Mouse (Mus musculus): Measurements from ENCODE around the gene Mbtd1. TPM values are rescaled to one million over a fixed set of nuclear protein-coding genes. Genes with fewer than 3 reads are reported as not detected.

The Mbtd1 gene
- polyA plus RNA-seq, 1 experiment from 2014 or later = 56.6 TPM

Other genes starting within 250 kb of the Mbtd1 start
- gene Utp18, start 86 bp upstream of the Mbtd1 start, polyA plus RNA-seq (2016; fragmentation: Nextera tagmentation; extraction: Ambion mirVana) = 45.0 and 46.9 TPM in 2 replicates
- gene Nme2, start 70.4 kb downstream of the Mbtd1 start, polyA plus RNA-seq (2016; fragmentation: Nextera tagmentation; extraction: Ambion mirVana) = 124 and 127 TPM in 2 replicates
- 376 and 397 TPM in 2 replicates for gene Gm20390, start 82.4 kb downstream of the Mbtd1 start, polyA plus RNA-seq (2016; fragmentation: Nextera tagmentation; extraction: Ambion mirVana)
- gene Nme1, start 82.7 kb downstream of the Mbtd1 start, polyA plus RNA-seq (2016; fragmentation: Nextera tagmentation; extraction: Ambion mirVana) = 208 and 230 TPM in 2 replicates
- gene Spag9, start 110.2 kb downstream of the Mbtd1 start, polyA plus RNA-seq (2016; fragmentation: Nextera tagmentation; extraction: Ambion mirVana) = 124 and 127 TPM in 2 replicates

Measured in forebrain, embryonic 12.5 days (tissue).